Mouse (Mus musculus): ENCODE results near the gene Siglecg. TPM values are rescaled to one million over a fixed set of nuclear protein-coding genes. Genes with fewer than 3 reads are reported as not detected.

The Siglecg gene
- total RNA-seq, 2 experiments from 2014 or later: 15.4 to 17.2 TPM

Other genes starting within 250 kb of the Siglecg start
- 26.5 and 26.8 TPM in 2 replicates for gene Zfp715, start 94.9 kb upstream of the Siglecg start, total RNA-seq (2015)
- gene Zfp715, start 94.9 kb upstream of the Siglecg start, total RNA-seq (2017): 19.4 and 19.7 TPM in 2 replicates
- 24.3 and 26.3 TPM in 2 replicates for gene Siglecf, start 56.9 kb upstream of the Siglecg start, total RNA-seq (2015)
- 24.8 and 24.9 TPM in 2 replicates for gene Siglecf, start 56.9 kb upstream of the Siglecg start, total RNA-seq (2017)
- gene Lim2, start 19.5 kb downstream of the Siglecg start, total RNA-seq (2015): 0.42 TPM in 1 of 2 replicates, not detected in the other
- not detected in 2 replicates for gene Lim2, start 19.5 kb downstream of the Siglecg start, total RNA-seq (2017)
- gene Nkg7, start 28.9 kb downstream of the Siglecg start, total RNA-seq (2015): 1,033 and 1,153 TPM in 2 replicates
- gene Nkg7, start 28.9 kb downstream of the Siglecg start, total RNA-seq (2017): 382 and 449 TPM in 2 replicates
- gene Cldnd2, start 32.6 kb downstream of the Siglecg start, total RNA-seq (2015): 0.49 and 0.66 TPM in 2 replicates
- not detected in 2 replicates for gene Cldnd2, start 32.6 kb downstream of the Siglecg start, total RNA-seq (2017)
- gene Etfb, start 35.9 kb downstream of the Siglecg start, total RNA-seq (2015): 450 and 456 TPM in 2 replicates
- 759 and 825 TPM in 2 replicates for gene Etfb, start 35.9 kb downstream of the Siglecg start, total RNA-seq (2017)
- gene Gm45233, start 35.9 kb downstream of the Siglecg start, total RNA-seq (2015): not detected in 2 replicates
- 1.8 and 2.3 TPM in 2 replicates for gene Gm45233, start 35.9 kb downstream of the Siglecg start, total RNA-seq (2017)
- gene Vsig10l, start 54.9 kb downstream of the Siglecg start, total RNA-seq (2015): 6.4 and 6.5 TPM in 2 replicates
- gene Vsig10l, start 54.9 kb downstream of the Siglecg start, total RNA-seq (2017): 4.6 and 6.1 TPM in 2 replicates
- not detected in 2 replicates for gene Iglon5, start 81.9 kb downstream of the Siglecg start, total RNA-seq (2015)
- not detected in 2 replicates for gene Iglon5, start 81.9 kb downstream of the Siglecg start, total RNA-seq (2017)
- gene 4931406B18Rik, start 97.7 kb downstream of the Siglecg start, total RNA-seq (2015): not detected in 2 replicates
- not detected in 2 replicates for gene 4931406B18Rik, start 97.7 kb downstream of the Siglecg start, total RNA-seq (2017)
- gene Cd33, start 136.2 kb downstream of the Siglecg start, total RNA-seq (2015): 6.5 and 9.1 TPM in 2 replicates
- 4.2 and 4.9 TPM in 2 replicates for gene Cd33, start 136.2 kb downstream of the Siglecg start, total RNA-seq (2017)
- gene Zfp658, start 154.1 kb downstream of the Siglecg start, total RNA-seq (2015): 0.54 and 1.1 TPM in 2 replicates
- 1.0 and 2.1 TPM in 2 replicates for gene Zfp658, start 154.1 kb downstream of the Siglecg start, total RNA-seq (2017)
- 11.6 and 12.4 TPM in 2 replicates for gene Zfp719, start 171.4 kb downstream of the Siglecg start, total RNA-seq (2015)
- 6.8 and 7.3 TPM in 2 replicates for gene Zfp719, start 171.4 kb downstream of the Siglecg start, total RNA-seq (2017)
- gene Zfp819, start 199.0 kb downstream of the Siglecg start, total RNA-seq (2015): 0.96 and 1.8 TPM in 2 replicates
- gene Zfp819, start 199.0 kb downstream of the Siglecg start, total RNA-seq (2017): 0.91 and 2.2 TPM in 2 replicates
- not detected in 2 replicates for gene Ceacam18, start 226.5 kb downstream of the Siglecg start, total RNA-seq (2015)
- not detected in 2 replicates for gene Ceacam18, start 226.5 kb downstream of the Siglecg start, total RNA-seq (2017)

Measured in megakaryocyte progenitor cell, adult 5-6 weeks (primary cell).